Mouse (Mus musculus) E14TG2a.4 (cell line): ENCODE measurements around the gene Ing4.
A peak's percentile ranks its signal among the peaks of the same experiment; 100 is the strongest.

Experiments used
- CTCF ChIP-seq: conservative IDR thresholded peaks from 2 replicates; pipeline ENCODE4 v1.5.1; 2014; ENCODE audit warnings: low read length
- POU5F1 ChIP-seq: IDR thresholded peaks from 2 replicates; pipeline ENCODE4 v1.6.1; 2014; ENCODE audit warnings: low read length, borderline replicate concordance

GRCm38 (mm10) chr6:125051237-125051636 lies 11.7 kb downstream of the Ing4 start:
- TF ChIP-seq CTCF (peak; percentile 80), POU5F1 (no peak)
